Mouse (Mus musculus) hindbrain, postnatal 0 days (tissue): ENCODE results near the gene Eif1ax. TPM values are rescaled to one million over a fixed set of nuclear protein-coding genes. Genes with fewer than 3 reads are reported as not detected.
A peak's percentile ranks its signal among the peaks of the same experiment; 100 is the strongest.

Experiments used
- ATAC-seq: fragments of 200-750 bp; cut with Nextera tagmentation; 2 replicates; pipeline ENCODE4 v1.8.0; 2017; ENCODE audit warnings: mild to moderate bottlenecking, moderate TSS enrichment, moderate library complexity
- DNase-seq: peaks from one replicate; pipeline ENCODE4 v3.0.0-alpha.2; 2015; ENCODE audit warnings: low spot score
- H3K27ac ChIP-seq: fragments of 300-500 bp; sonication (generic); 2 replicates; pipeline ENCODE4 v1.5.1; 2014; ENCODE audit warnings: mild to moderate bottlenecking
- H3K27me3 ChIP-seq: fragments of 300-500 bp; sonication (generic); 2 replicates; pipeline ENCODE4 v1.6.1; 2014; ENCODE audit warnings: low read length, mixed read lengths; ENCODE audit not compliant: insufficient read depth
- H3K36me3 ChIP-seq: fragments of 300-500 bp; sonication (generic); 2 replicates; pipeline ENCODE4 v1.6.1; 2014; ENCODE audit warnings: low read length, mixed read lengths; ENCODE audit not compliant: insufficient read depth
- H3K4me1 ChIP-seq: fragments of 300-500 bp; sonication (generic); 2 replicates; pipeline ENCODE4 v1.6.1; 2014; ENCODE audit warnings: antibody characterized with exemption, low read length, mixed read lengths; ENCODE audit not compliant: insufficient read depth
- H3K4me2 ChIP-seq: fragments of 300-500 bp; sonication (generic); 2 replicates; pipeline ENCODE4 v1.6.1; 2014; ENCODE audit warnings: low read depth, mild to moderate bottlenecking, low read length, moderate library complexity, mixed read lengths
- H3K4me3 ChIP-seq: fragments of 300-500 bp; sonication (generic); 2 replicates; pipeline ENCODE4 v1.5.1; 2014; ENCODE audit warnings: low read length
- H3K9ac ChIP-seq: fragments of 300-500 bp; sonication (generic); replicated peaks from 2 replicates; pipeline ENCODE4 v1.6.1; 2014; ENCODE audit warnings: mild to moderate bottlenecking, low read length, moderate library complexity, mixed read lengths
- H3K9me3 ChIP-seq: fragments of 300-500 bp; sonication (generic); 2 replicates; pipeline ENCODE4 v1.6.1; 2016; ENCODE audit warnings: low read length, mixed read lengths
- CTCF ChIP-seq: IDR thresholded peaks from 2 replicates; pipeline ENCODE4 v1.5.1; 2016; ENCODE audit warnings: antibody characterized with exemption, control low read depth, low read depth
- WGBS: fragments of 180-500 bp; shearing (Covaris S2); extraction: QIAGEN DNeasy Blood & Tissue Kit; methylation state at CpG from one replicate; pipeline ENCODE4 v1.1.7; 2014; 5-methylcytosine and 5-hydroxymethylcytosine counted together
- polyA plus RNA-seq: library from polyadenylated mRNA; unstranded; fragments of >200 nt; fragmentation: Nextera tagmentation; extraction: Ambion mirVana; gene quantifications from 2 replicates; pipeline ENCODE4 v1.2.1, GENCODE M21; 2015
- total RNA-seq: library from RNA; depleted of rRNA; stranded (reverse); fragments of >200 nt; gene quantifications from 2 replicates; pipeline ENCODE4 v1.2.3, GENCODE M21; 2014; rRNA removed

Eif1ax gene
- total RNA-seq (62.1 and 74.5 TPM in 2 replicates), polyA plus RNA-seq (86.4 and 96.2 TPM in 2 replicates)

- no peaks in the 10 kb centered on the region for H3K27me3 ChIP-seq
- no peak for TF ChIP-seq CTCF
- ATAC-seq: peak; percentile 96
Measured at GRCm38 (mm10) chrX:159371831-159372752, at the start of gene Eif1ax. Gene Eif1ax (plus strand): TSS chrX:159372178.

GRCm38 (mm10) chrX:159364506-159364905 lies 7.5 kb upstream of the Eif1ax start:
- H3K36me3 ChIP-seq: no peaks in the 10 kb centered on the region
- TF ChIP-seq CTCF: no peak
- no peaks in the 10 kb centered on the region for H3K9me3 ChIP-seq
- H3K4me2 ChIP-seq: no peak overlapping the region
- no peaks in the 10 kb centered on the region for H3K4me1 ChIP-seq
- H3K27me3 ChIP-seq: no peaks in the 10 kb centered on the region
- 85% methylated on average over 3 of the region's 3 CpGs for WGBS
- ATAC-seq (no peak), DNase-seq (no peak)
- H3K27ac ChIP-seq: no peak overlapping the region
- no peak overlapping the region for H3K9ac ChIP-seq
- no peak overlapping the region for H3K4me3 ChIP-seq

More at GRCm38 (mm10) chrX:159371831-159372752, at the start of gene Eif1ax:
- no peaks in the 10 kb centered on the region for H3K36me3 ChIP-seq
- 25% methylated on average over 59 of the region's 76 CpGs for WGBS
- peak within 1 kb of the TSS; percentile 59 for H3K4me3 ChIP-seq
- peak within 1 kb of the TSS; percentile 66 for H3K9ac ChIP-seq
- no peaks in the 10 kb centered on the region for H3K9me3 ChIP-seq
- peak; percentile 81 for DNase-seq
- peak within 1 kb of the TSS; percentile 85 for H3K27ac ChIP-seq
- H3K4me1 ChIP-seq: no peaks in the 10 kb centered on the region
- peak within 1 kb of the TSS; percentile 60 for H3K4me2 ChIP-seq

GRCm38 (mm10) chrX:159372753-159373144 lies 771 bp downstream of the Eif1ax start:
- Histone ChIP-seq H3K4me3 (peak overlapping the region; percentile 59), H3K9me3 (no peaks in the 10 kb centered on the region), H3K27ac (peak overlapping the region; percentile 85), H3K27me3 (no peaks in the 10 kb centered on the region), H3K9ac (peak overlapping the region; percentile 66), H3K4me1 (no peaks in the 10 kb centered on the region), H3K36me3 (no peaks in the 10 kb centered on the region), H3K4me2 (peak overlapping the region; percentile 60)
- TF ChIP-seq CTCF: no peak
- ATAC-seq (no peak), DNase-seq (no peak)
- 38% methylated on average over 9 of the region's 9 CpGs for WGBS

- 69% methylated on average over 9 of the region's 9 CpGs for WGBS
Measured at GRCm38 (mm10) chrX:159387105-159387504, 15.1 kb downstream of the Eif1ax start.

GRCm38 (mm10) chrX:159388953-159389352 lies 17.0 kb downstream of the Eif1ax start:
- ATAC-seq (no peak), DNase-seq (peak; percentile 31)
- Histone ChIP-seq H3K4me3 (no peak overlapping the region), H3K4me2 (no peak overlapping the region), H3K27ac (no peak overlapping the region), H3K9me3 (no peaks in the 10 kb centered on the region), H3K36me3 (no peaks in the 10 kb centered on the region), H3K9ac (no peak overlapping the region), H3K27me3 (no peaks in the 10 kb centered on the region), H3K4me1 (no peaks in the 10 kb centered on the region)
- no peak for TF ChIP-seq CTCF

More at GRCm38 (mm10) chrX:159387105-159387504, 15.1 kb downstream of the Eif1ax start:
- H3K36me3 ChIP-seq: no peaks in the 10 kb centered on the region
- no peak overlapping the region for H3K9ac ChIP-seq
- no peak for TF ChIP-seq CTCF
- H3K9me3 ChIP-seq: no peaks in the 10 kb centered on the region
- no peaks in the 10 kb centered on the region for H3K4me1 ChIP-seq
- ATAC-seq: no peak
- H3K27me3 ChIP-seq: no peaks in the 10 kb centered on the region
- no peak overlapping the region for H3K4me3 ChIP-seq
- no peak overlapping the region for H3K4me2 ChIP-seq
- no peak overlapping the region for H3K27ac ChIP-seq
- no peak for DNase-seq

- Histone ChIP-seq H3K36me3 (no peaks in the 10 kb centered on the region), H3K4me3 (no peak overlapping the region), H3K9me3 (no peaks in the 10 kb centered on the region), H3K4me1 (no peaks in the 10 kb centered on the region), H3K27me3 (no peaks in the 10 kb centered on the region), H3K4me2 (no peak overlapping the region), H3K9ac (no peak overlapping the region), H3K27ac (no peak overlapping the region)
- DNase-seq (no peak), ATAC-seq (no peak)
- TF ChIP-seq CTCF: no peak
- WGBS: 75% methylated on average over 6 of the region's 6 CpGs
Measured at GRCm38 (mm10) chrX:159390347-159390962, 18.5 kb downstream of the Eif1ax start.

GRCm38 (mm10) chrX:159391239-159391638 lies 19.3 kb downstream of the Eif1ax start:
- Histone ChIP-seq H3K9ac (no peak overlapping the region), H3K4me3 (no peak overlapping the region), H3K9me3 (no peaks in the 10 kb centered on the region), H3K27ac (no peak overlapping the region), H3K4me2 (no peak overlapping the region), H3K4me1 (no peaks in the 10 kb centered on the region), H3K27me3 (no peaks in the 10 kb centered on the region), H3K36me3 (no peaks in the 10 kb centered on the region)
- DNase-seq (no peak), ATAC-seq (no peak)
- TF ChIP-seq CTCF: no peak
- 79% methylated on average over 3 of the region's 3 CpGs for WGBS
